Mouse (Mus musculus) neutrophil, adult 5-6 weeks (primary cell): ENCODE measurements around the gene Gls. TPM values are rescaled to one million over a fixed set of nuclear protein-coding genes. Genes with fewer than 3 reads are reported as not detected.

Experiments
- ATAC-seq: fragments of 151-379, 151-347 bp; 2 replicates; pipeline ENCODE4 v1.8.0; 2017; ENCODE audit warnings: mild to moderate bottlenecking, moderate TSS enrichment; ENCODE audit not compliant: insufficient number of reproducible peaks, poor library complexity, low FRiP score, severe bottlenecking; ENCODE audit errors: extremely low read depth
- total RNA-seq: library from RNA; stranded (forward); fragments of 200-1000 nt; gene quantifications from 2 replicates; pipeline ENCODE4 v1.2.3, GENCODE M21; 2017

Gls gene
- total RNA-seq, 1 experiment from 2014 or later: 296 TPM

DNA sequence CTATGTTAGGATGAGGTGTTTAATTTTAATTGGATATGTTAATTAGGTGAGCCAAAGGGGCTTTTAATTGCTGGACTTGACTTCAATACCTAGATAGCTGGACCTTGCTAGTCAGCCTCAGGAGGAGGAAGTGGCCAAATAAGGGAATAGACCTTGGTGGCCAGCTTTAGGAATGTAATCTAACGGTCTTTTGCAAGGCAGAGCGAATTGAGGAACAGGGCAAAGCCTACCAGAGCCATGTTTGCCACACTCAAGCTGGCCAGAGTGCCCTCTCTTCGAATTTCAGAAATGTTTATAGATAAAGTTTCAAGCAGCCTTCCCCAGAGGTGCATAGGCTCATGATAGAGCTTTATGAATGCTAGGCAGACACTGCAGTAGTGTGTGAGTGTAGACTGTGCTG is 91.5 kb downstream of the Gls start:
- ATAC-seq: peak; percentile 34; the same call in 1 of the 2 replicates

DNA sequence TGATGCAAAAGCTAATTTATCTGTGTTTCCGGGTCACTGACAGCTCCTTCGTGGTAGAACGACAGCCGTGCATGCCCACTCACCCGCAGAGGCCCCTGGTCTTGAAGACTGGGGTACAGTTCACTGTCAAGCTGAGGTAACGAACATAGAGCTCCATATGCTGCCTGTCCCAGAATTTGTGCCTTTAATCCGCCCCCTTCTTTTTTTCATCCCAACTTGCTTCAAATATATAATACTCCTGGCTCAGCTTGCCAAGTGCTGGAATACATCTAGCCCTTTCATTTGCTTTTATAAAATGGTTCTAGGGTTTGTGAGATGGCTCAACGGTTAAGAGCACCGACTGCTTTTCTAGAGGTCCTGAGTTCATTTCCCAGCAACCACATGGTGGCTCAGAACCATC is 92.5 kb downstream of the Gls start:
- no peak for ATAC-seq

DNA sequence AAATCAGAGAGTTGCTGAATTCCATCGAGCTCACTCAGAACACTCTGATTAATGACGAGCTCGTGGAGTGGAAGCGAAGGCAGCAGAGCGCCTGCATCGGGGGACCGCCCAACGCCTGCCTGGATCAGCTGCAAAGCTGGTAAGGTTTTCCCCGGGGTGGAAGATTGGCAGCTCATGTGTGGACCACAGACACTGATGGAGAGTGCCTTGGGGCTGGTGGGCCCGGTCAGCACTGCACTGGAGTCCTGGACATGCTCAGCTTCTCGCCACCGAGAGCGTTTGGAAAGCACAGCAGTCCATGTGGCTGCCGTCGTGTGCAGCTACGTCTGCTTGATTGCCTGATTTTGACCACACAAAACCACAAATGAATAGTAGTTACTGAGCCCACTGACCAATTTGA is 95.7 kb downstream of the Gls start:
- no peak for ATAC-seq

DNA sequence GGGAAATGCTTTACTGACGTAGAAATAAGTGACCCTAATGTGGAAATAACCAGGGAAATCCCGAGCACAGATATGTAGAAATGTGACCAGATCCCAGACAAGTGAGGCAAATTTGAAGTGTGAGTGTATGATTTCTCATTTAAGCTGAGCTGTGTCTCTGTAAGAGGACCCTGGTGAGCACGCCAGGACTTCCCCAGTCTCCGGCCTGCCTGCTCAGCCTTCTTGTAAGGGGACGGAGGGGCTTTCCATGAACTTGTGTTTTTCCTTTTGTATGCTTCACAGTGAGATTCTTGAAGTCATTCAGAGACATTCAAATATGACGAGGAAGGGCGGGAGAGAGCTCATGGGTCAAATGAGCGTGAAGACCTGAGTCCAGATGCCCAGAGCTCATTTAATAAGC is 99.8 kb downstream of the Gls start:
- ATAC-seq: no peak

DNA sequence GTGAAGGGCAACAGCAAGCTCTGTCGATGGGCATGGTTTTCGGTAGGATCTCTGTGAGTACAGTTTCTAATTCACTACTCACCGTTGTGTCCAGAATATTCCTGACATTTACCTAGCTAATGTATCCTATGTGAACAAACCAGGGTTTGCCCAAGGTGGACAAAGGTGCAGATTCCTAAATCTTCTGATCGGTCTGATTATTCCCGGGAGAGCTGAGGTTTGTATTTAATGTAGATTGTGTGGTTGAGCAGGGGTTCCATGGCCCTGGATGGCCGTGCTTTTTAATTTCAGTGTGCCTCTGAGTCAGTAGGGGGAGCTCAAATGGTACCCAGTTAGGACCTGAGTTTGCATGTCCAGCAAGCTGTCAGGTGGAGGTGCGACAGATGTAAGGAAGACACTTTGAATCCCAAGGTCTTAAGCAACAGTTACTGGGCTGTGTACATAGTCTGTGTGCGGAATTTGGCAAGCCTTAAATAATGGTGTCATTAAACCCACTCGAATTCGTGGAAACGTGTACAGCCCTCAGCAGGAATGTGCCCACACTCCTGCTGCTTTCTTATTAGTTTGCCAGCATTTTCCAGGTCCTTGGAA is 101.2 kb downstream of the Gls start:
- ATAC-seq: no peak

DNA sequence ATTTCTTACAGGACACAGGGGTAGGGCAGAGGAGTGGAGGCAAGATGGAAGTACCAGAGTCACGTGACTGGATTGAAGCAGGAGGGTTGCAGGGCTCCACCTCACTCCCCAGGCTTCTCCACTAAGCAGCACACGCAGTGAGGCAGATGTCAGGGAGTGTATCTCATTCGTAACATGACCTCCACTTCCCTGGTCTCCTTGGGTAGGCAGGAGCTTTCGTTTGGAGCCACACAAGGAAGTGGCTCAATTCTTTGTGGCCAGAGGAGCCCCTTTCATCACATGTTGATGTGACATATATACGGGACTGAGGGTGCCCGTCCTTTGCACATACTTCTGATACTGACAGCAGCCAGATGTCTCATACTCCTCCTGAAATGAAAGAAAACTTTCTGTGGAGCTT is 103.2 kb downstream of the Gls start:
- no peak for ATAC-seq

DNA sequence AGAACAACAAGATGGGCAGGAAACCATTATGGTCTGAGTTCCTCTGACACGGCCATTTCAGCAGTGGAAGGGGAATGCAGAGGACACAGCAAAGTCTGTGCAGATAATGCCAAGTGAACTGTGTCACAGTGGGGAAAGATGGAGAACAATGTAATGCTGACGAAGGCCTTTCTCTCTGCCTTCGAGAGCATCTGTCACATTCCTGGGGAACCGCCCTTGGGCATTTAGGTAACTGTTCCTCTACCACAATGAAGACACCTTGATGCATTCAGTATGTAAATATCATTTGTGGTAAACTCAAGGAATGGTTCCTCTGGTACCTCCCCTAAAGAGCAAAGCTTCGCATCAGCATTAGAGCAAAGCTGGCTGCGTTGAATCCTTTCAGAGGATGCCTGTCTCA is 105.7 kb downstream of the Gls start:
- ATAC-seq: no peak

DNA sequence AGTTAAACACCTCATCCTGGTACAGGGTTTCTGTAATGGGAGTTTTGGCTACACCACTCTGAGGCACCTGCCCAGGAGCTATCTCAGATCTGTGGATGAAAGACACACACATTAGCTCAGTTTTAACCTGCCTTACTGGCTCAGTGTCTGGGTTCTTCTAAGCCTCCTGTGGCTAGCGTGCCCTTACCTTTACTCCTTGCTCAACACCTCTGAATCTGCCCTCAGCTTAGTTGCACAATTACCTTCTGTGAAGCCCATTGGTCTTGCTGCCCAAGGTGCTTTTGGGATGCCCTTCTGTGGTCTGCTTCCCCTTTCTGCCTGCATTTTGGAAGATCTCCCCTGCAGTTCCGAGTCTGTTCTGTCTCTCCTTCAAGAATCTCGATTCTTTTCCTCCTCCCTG is 108.2 kb downstream of the Gls start:
- ATAC-seq: 0 out of 2 replicates have a peak, but pooled peaks have one; percentile 48

DNA sequence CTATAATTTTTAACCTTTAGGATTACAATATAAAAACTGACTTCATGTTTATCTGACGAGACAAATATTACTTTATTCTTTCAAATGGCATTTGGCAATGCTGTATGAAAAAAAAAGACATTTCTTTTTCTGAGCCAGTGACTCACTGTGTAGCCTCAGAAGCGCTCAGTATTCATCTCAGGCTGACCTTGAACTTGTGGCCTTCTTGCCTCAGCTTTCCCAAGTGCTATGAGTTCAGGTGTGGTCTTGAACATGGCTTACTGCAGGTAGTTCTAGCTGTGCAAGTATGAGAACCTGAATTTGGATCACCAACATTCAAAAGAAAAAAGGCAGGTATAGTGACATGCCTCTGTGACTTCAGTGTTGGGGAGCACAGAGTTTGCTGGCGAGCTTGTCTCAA is 112.0 kb downstream of the Gls start:
- no peak for ATAC-seq

DNA sequence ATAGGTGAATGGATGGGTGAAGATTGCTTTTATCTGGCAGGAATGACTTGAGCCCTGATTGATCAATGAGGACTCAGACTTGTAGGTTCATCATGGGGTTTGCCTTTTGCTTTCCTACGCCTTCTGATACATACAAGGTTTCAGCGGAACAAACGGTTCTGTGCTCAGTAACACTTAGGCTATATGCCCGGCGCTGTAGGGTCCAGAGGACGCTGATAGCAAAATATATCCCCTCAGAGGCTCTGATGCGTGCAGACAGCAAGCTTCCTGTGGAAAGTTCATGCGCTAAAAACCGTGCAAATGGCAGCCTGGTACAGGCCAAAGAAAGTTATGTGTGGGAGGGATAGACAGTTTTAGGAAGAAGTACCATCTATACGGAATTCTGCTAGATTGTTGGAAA is 112.8 kb downstream of the Gls start:
- ATAC-seq: no peak

DNA sequence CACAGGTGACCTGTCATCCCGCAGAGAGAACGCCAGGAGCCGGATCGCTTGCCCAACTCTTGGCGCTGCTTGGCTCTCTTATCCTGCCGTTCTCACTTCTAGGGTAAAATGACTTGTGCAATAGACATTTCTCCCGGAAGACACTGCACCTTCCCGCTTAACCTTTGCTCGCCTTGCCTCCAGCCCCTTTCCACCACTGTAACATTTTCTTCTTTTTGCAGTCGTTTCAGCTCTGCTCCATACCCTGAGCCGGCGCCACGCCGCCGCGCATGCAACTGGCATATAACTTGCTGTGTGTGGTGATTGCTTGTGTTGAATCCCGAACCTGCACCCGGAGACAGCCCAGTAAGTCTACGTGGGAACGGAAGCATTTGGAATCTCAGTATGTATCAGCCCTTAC is 113.3 kb downstream of the Gls start:
- ATAC-seq: no peak

DNA sequence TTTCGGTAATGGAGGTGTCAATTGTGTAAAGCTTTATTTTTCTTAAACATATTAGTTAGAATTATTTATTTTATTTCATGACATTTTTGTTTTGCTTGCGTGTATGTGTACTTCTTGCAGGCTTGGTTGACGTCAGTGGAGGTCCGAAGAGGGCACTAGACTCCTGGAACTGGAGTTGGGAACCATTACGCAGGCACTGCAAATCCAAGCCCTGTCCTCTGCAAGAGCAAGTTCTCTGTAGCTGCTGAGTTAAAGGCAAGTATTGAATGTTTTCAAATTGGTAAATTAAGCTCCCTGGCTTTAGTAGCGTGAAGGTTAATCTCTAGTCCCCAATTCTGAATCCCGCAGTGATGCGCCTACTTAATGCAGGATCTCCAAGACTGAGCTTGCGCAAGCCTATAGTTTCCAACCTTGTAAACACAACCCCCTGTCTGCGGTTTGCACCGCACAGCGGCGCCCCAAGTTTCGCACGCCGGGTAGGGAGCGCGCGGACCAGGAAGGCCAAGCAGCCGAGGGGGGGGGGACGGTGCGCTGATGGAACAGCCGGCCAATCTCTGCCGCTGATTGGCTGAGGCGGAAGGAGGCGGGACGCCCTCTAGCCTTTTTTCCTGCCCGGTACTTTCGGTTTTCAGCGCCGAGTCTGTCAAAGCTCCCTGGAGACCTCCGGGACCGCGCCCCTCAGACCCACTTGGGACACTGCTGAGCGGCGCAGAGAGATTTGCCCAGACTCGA is 114.0 kb downstream of the Gls start, which contains the start of gene Stat1:
TSS of gene Stat1 (plus strand) at position 581 of the 732 bp plus-strand sequence.
- peak; percentile 96 for ATAC-seq

DNA sequence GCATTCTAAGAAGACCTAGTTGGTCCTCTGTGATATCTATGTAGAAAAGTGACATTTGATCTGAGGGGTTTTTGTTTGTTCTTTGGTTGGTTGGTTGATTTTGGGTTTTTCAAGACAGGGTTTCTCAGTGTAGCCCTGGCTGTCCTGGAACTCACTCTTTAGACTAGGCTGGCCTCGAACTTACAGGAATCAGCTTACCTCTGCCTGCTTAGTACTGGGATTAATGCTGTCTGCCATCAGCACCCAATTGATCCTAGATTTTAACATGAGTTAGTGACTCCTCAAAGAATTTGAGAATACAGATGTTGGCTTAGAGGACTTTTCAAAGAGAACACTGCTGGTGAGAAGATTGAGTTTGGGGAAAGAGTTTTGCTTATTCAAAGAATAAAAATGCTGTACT is 115.3 kb downstream of the Gls start:
- no peak for ATAC-seq

DNA sequence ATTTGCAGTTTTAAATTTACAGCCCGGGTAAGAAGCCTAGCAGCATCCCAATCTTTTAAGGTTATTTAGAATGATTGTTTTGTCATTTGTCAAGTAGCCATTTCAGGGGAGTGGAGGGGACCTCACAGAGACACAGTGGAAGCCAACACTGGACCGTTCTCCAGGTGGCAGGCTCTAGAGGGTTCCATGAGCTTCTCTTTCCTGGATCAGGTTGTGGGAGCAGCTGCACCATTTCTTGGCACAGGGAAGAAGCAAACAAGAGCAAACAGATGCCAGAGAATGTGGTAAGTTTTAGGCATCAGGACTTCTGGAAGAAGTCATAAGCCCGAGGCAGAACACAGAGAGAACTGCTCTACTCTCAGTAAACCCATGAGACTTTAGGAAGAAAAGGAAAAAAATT is 116.6 kb downstream of the Gls start:
- no peak for ATAC-seq

DNA sequence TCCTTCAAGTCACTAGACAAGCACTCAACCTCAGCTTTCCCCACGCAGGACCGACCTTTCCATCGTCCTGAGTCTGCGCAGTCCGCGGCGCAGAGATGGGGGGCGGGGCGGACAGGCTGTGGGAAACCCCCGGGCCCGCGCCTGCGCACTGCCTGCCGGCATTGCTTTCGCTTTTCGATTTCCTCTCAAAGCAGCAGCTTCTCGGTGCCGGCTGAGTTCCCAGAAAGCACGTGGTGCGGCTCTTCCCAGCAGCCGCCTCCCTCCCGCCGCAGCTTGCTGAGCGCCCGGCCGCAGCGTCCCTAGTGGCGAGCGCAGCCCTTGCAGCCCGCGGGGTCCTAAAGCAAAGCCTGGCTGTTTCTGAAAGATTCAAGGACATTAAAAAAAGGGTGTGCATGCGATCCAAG is 119.4 kb downstream of the Gls start:
- peak; percentile 97 for ATAC-seq

Other genes with a start within 250 kb of the Gls start
- gene Stat4, start 246.1 kb downstream of the Gls start, total RNA-seq: 93.2 and 117 TPM in 2 replicates
- 342 and 358 TPM in 2 replicates for gene Stat1, start 113.8 kb downstream of the Gls start, total RNA-seq